Mouse (Mus musculus) embryo, embryonic 11 days (tissue): ENCODE data around the gene Spata4.
"Not testable (repeated sequence)": the region's sequence is repeated elsewhere in the genome, so short reads cannot be mapped to it uniquely, and the experiment has no call there.

Source experiments
- DNase-seq: peaks from one replicate; pipeline ENCODE4 v3.0.0-alpha.2; 2015

Gene Spata4

DNA sequence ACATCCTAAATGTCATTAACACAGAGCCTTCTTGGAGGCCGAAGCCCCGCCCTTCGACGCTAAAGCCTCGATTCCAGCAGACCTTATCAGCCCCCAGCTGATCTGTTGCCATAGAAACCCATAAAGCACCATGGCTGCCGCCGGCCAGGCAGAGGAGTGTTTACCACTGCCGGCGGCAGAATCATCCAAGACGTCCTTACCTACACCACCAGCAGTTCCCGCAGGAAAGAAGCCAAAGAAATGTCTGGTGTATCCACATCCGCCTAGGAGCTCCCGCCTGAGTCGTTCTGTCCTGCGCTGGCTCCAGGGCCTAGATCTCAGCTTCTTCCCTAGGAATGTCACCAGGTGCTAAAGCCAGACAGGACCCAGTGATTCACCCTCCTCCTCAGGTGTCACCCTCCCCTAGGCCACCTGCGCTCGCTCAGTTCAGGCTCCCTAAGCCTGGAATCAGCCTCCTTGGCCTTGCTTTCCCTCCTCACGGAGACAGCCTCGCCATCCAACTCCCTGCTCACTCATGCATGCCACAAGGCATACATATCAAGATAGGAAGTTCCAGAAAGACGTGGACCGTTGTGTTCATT lies at the start of gene Spata4:
Spata4 (plus strand) TSS at position 111 of the 581 bp plus-strand sequence.
- DNase-seq, result peak; percentile 79

DNA sequence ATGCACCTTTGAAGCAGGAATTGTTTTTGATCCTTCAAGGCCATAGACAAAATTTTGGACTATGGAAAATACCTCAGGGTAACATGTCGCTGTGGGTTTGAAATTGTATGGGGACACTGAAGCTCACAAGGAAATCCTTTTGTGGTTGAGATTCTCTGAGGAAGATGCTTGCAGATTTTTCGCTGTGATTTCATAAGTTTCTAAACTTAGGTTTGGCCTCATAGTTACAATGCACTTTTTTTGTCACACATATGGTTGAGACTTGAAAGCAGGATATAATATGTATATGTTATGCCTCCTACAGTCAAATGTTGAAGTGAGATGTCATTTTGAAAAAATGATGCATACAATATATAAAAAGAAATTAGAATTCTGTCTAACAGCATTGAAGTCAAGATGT lies 45.7 kb upstream of the Spata4 start:
- DNase-seq, result no peak

- no peak for DNase-seq
Observed at GRCm38 (mm10) chr8:54562137-54562536, 38.4 kb upstream of the Spata4 start.

- DNase-seq, result no peak
Observed at GRCm38 (mm10) chr8:54565181-54565580, 35.4 kb upstream of the Spata4 start.

DNA sequence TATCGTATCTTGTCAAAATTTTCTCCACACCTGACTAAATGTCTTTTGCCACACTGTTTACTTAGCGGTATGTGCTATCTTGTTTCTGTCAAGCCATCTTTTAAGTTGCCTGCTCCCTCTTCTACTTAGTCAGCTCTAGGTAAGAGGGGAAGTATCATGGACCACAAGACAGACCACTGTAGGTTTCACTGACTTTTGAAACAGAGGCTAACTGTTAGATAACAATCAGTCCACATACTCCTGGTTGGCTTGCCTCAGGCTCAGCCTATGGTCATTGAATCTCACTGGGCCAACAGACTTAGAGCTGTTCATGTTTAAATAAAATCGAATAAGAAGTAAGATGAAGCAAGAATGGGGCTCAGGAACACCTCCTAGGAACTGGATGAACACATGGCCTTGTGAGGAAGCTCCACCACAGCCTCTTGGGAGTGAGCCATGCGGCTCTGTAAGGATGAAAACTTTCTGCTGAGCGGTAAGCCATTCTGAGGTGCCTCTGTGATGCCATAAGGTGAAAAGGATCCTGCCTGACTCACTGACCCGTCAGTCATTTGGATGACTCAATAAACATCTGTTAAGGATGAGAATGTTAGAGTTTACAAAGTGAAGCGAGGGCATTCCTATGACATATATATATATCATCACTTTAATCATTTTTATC lies 34.8 kb upstream of the Spata4 start:
- no peak for DNase-seq

- DNase-seq, result no peak
Observed at GRCm38 (mm10) chr8:54567168-54567567, 33.4 kb upstream of the Spata4 start.

GRCm38 (mm10) chr8:54570618-54571609 lies 29.7 kb upstream of the Spata4 start:
- DNase-seq, result peak; percentile 6

DNA sequence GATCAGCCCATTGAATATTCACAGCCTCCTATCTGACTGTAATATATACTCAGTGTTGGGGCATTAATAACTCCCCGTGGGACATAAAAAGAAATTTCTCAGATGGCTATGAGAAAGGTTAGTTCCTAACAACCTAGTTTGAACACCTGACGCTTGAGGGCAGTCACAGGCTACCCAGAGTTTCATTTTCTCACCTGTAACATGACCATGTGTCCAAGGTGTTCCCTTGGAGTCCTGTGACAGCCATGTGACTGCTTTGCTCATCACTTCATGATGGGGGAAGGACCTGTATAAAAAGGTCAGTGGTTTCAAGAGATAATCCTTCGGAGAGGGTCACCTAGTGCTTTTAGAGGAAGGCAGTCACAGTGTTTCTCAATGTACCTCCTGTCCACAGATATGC lies 19.1 kb upstream of the Spata4 start:
- DNase-seq, result no peak

GRCm38 (mm10) chr8:54582886-54583285 lies 17.7 kb upstream of the Spata4 start:
- no peak for DNase-seq

DNA sequence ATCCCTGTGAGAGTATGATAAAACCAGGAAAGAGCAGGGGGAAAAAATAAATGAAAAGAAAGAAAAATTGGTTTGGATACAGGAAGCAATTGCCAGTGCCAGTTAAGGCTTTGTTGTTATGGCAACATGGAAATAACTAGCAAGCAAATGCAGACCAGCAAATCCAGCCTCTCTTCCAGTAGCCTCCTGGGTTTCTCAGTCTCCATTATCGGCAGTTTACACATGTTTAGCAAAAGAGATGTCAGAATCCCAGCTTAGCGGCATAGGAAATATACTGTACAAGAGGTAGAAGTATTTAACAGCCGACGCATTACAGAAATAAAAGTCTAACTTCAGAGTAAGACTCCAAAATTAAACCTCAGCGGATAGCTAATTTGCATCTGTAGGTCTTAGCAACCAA lies 5.9 kb upstream of the Spata4 start:
- DNase-seq, result no peak

DNA sequence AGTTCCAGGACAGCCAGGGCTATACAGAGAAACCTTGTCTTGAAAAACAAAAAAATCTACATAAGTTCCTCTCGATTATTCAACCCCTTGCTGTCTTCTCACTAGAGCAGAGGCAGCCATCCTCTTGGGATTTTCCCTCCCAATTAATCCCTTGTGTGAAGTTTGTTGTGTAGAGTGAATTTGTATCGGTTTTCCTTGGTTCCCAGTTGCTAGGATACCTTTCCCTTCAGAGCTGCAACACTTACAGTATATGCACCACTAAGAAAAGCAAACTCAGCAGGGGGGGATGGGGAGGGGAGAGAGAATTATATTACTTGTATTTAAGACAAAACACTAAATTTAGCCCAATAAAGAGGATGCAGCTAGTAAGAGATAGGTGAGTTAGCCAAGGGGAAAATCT lies 4.5 kb upstream of the Spata4 start:
- no peak for DNase-seq

DNA sequence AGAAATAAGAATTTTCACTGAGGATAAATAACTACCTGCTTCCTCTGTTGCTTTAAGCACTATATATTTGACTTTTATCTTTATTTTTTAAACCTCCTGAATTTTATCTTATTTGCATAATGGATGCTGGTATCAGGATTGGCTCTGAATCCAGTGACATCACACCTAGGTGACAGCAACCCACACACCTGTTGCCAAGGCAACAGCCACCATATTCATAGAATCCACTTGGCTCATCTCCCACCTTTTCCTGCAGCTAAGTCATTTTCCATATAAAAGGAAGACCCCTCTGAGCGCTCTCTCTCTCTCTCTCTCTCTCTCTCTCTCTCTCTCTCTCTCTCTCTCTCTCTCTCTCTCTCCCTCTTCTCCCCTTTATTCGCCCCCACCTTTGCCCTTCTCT lies 3.6 kb upstream of the Spata4 start:
- DNase-seq, result no peak

DNA sequence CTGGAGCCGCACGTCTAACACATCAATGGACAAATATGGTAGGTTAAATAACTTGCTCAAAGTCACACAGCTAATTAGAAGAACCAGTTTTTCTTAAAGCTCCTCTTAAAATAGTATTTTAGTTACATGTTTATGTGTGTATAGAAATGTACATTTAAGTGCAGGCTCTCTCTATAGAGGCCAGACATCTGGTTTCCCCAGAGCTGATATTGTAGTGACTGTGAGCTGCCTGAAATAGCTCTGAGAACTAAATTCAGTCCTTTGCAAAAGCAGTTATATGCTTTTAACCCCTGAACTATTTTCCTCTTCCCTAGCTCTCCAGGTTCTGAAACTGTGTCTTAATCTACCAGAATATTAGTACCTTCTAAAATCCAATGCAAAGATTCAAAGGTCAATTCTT lies 3.2 kb upstream of the Spata4 start:
- DNase-seq, result no peak

DNA sequence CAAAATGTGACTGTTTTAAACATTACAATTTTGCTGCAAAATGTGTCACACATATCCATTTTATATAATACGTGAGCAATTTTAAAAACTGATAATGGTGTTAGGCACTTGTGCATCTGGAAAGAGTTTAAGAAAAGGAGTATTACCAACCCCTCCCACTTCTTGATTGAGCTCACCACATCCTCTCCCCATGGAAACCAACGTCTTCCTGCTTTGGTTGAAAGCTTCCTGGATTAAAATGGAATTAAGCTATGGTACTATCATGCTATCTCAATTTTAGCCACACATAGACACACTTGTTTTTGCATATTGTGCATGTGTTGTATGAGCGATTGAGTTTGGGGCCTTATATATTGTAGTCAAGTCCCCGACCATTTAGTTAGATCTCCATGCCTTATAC lies 2.9 kb downstream of the Spata4 start:
- no peak for DNase-seq

DNA sequence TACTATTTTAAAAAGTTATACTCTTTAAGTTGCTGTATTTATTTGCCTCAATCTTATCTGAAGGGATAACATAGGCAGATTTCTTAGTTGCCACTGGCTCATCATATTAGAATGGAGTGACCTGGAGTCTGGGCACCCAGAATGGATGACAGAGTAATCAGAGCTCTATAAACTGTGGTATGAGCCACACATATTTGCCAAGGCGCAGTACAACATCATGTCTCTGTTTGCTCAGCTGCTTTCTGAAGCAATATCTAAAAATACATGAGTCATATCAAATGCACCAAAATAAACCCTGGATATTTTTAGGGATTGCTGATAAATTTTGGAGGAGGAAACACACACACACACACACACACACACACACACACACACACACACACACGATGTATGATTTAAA lies 8.8 kb downstream of the Spata4 start:
- no peak for DNase-seq

- no peak for DNase-seq
Observed at GRCm38 (mm10) chr8:54610238-54610637, 9.7 kb downstream of the Spata4 start.

- not testable (repeated sequence) for DNase-seq
Observed at GRCm38 (mm10) chr8:54616710-54617109, 16.1 kb downstream of the Spata4 start.

GRCm38 (mm10) chr8:54638634-54639033 lies 38.1 kb downstream of the Spata4 start:
- DNase-seq, result no peak
